Mouse (Mus musculus): ENCODE data around the gene Slc35e3. TPM values are rescaled to one million over a fixed set of nuclear protein-coding genes. Genes with fewer than 3 reads are reported as not detected.

Gene Slc35e3
- total and polyA plus RNA-seq, 3 experiments, result 2.2 to 9.7 (median 5.0) TPM

- in situ Hi-C loops (cut with MboI; ENCODE audit: low pct_ligation_motif_present, low pct_unique_long_range_greater_than_20kb, low sequenced_read_pairs), result no loop called here
- Histone ChIP-seq H3K4me2 (ENCODE audit: insufficient read depth, low read depth, poor library complexity, severe bottlenecking) (no peak overlapping the region), H3K9me3 (replicated peaks; ENCODE audit: low read length) (peaks cover 28% of the 10 kb centered on the region), H3K27ac (ENCODE audit: insufficient read depth, low read depth) (no peak overlapping the region), H3K27me3 (replicated peaks) (no peaks in the 10 kb centered on the region), H3K4me3 (replicated peaks in 1 of 3; ENCODE audit: low read depth in 2 of 3, low read length in 2 of 3, poor library complexity in 1 of 3) (no peak overlapping the region), H3K36me3 (replicated peaks in 1 of 2; ENCODE audit: control insufficient read depth in 1 of 2, insufficient read depth in 1 of 2, low read length in 1 of 2) (peaks cover 64 to 86% of the 10 kb centered on the region in 2 experiments), H3K9ac (ENCODE audit: insufficient read depth, low read depth) (no peak overlapping the region), H3K4me1 (ENCODE audit: control insufficient read depth in 1 of 2, insufficient read depth in 2 of 2) (no peaks in the 10 kb centered on the region), H3K79me2 (replicated peaks; ENCODE audit: control insufficient read depth, extremely low read depth, insufficient read depth, poor library complexity, severe bottlenecking) (no peaks in the 10 kb centered on the region)
- DNase-seq (ENCODE audit: extremely low read depth), result no peak
- TF ChIP-seq HCFC1 (IDR thresholded peaks at IDR 0.05; ENCODE audit: low read depth, low read length), result no peak
- dilution Hi-C loops (cut with MboI; ENCODE audit: extremely low pct_ligation_motif_present, extremely low pct_unique_long_range_greater_than_20kb, low sequenced_read_pairs), result no loop called here
These were observed 7.8 kb upstream of the Slc35e3 start for GRCm38 (mm10) chr10:117753711-117754608.

DNA sequence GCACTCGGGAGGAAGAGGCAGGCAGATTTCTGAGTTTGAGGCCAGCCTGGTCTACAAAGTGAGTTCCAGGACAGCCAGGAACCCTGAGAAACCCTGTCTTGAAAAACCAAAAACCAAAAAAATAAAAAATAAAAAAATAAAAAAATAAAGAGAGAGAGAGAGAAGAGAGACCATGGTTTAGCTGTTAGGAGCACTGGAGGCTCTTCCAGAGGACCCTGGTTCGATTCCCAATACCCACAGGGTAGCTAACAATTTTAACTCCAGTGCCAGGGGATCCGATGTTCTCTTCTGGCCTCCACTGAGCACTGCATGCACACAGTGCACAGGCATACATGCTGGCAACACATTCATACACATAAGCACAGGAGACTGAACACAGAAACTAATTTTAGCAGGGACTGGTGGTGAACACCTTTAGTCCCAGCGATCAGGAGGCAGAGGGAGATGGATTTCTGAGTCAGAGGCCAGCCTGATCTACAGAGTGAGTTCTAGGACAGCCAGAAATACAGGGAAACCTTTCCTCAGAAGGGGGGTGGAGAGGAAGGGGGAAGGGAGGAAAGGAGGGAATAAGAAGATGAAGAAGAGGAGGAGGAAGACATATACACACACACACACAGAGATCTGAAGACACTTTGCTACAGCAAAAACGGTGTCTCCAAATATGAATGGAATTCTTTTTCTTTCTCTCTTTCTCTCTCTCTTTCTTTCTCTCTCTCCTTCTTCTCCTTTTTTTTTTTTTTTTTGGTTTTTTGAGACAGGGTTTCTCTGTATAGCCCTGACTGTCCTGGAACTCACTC is 6.9 kb upstream of the Slc35e3 start:
- H3K36me3 ChIP-seq (replicated peaks in 1 of 2; ENCODE audit: control insufficient read depth in 1 of 2, insufficient read depth in 1 of 2, low read length in 1 of 2), result peaks cover 60 to 87% of the 10 kb centered on the region in 2 experiments
- H3K27me3 ChIP-seq (replicated peaks), result no peaks in the 10 kb centered on the region
- dilution Hi-C loops (cut with MboI; ENCODE audit: extremely low pct_ligation_motif_present, extremely low pct_unique_long_range_greater_than_20kb, low sequenced_read_pairs), result no loop called here
- H3K9ac ChIP-seq (ENCODE audit: insufficient read depth, low read depth), result no peak overlapping the region
- in situ Hi-C loops (cut with MboI; ENCODE audit: low pct_ligation_motif_present, low pct_unique_long_range_greater_than_20kb, low sequenced_read_pairs), result no loop called here
- no peak overlapping the region for H3K27ac ChIP-seq (ENCODE audit: insufficient read depth, low read depth)
- H3K4me3 ChIP-seq (replicated peaks in 1 of 3; ENCODE audit: low read depth in 2 of 3, low read length in 2 of 3, poor library complexity in 1 of 3), result no peak overlapping the region
- TF ChIP-seq UBTF (IDR thresholded peaks at IDR 0.05; ENCODE audit: low read depth, low read length), result no peak
- TF ChIP-seq TBP (conservative IDR thresholded peaks at IDR 0.05; ENCODE audit: low read depth, low read length), result no peak
- no peak for TF ChIP-seq RAD21 (IDR thresholded peaks at IDR 0.05; ENCODE audit: low read depth, low read length)
- no peak for TF ChIP-seq MAZ (IDR thresholded peaks at IDR 0.05; ENCODE audit: low read depth, low read length)
- no peak for TF ChIP-seq JUND (conservative IDR thresholded peaks at IDR 0.05; ENCODE audit: low read depth, low read length)
- no peak for TF ChIP-seq GABPA (IDR thresholded peaks at IDR 0.05; ENCODE audit: insufficient replicate concordance, low read depth, low read length)
- H3K9me3 ChIP-seq (replicated peaks; ENCODE audit: low read length), result peaks cover 34% of the 10 kb centered on the region
- H3K4me2 ChIP-seq (ENCODE audit: insufficient read depth, low read depth, poor library complexity, severe bottlenecking), result no peak overlapping the region
- H3K4me1 ChIP-seq (ENCODE audit: control insufficient read depth in 1 of 2, insufficient read depth in 2 of 2), result no peaks in the 10 kb centered on the region
- no peaks in the 10 kb centered on the region for H3K79me2 ChIP-seq (replicated peaks; ENCODE audit: control insufficient read depth, extremely low read depth, insufficient read depth, poor library complexity, severe bottlenecking)
- no peak for DNase-seq (ENCODE audit: extremely low read depth)

- H3K27ac ChIP-seq (ENCODE audit: insufficient read depth, low read depth), result no peak overlapping the region
- no peak overlapping the region for H3K9ac ChIP-seq (ENCODE audit: insufficient read depth, low read depth)
- dilution Hi-C loops (cut with MboI; ENCODE audit: extremely low pct_ligation_motif_present, extremely low pct_unique_long_range_greater_than_20kb, low sequenced_read_pairs) (no loop called here), in situ Hi-C loops (cut with MboI; ENCODE audit: low pct_ligation_motif_present, low pct_unique_long_range_greater_than_20kb, low sequenced_read_pairs) (no loop called here)
- no peaks in the 10 kb centered on the region for H3K4me1 ChIP-seq (ENCODE audit: control insufficient read depth in 1 of 2, insufficient read depth in 2 of 2)
- H3K4me2 ChIP-seq (ENCODE audit: insufficient read depth, low read depth, poor library complexity, severe bottlenecking), result no peak overlapping the region
- no peaks in the 10 kb centered on the region for H3K27me3 ChIP-seq (replicated peaks)
- DNase-seq (ENCODE audit: extremely low read depth), result no peak
- peaks cover 36% of the 10 kb centered on the region for H3K9me3 ChIP-seq (replicated peaks; ENCODE audit: low read length)
- no peaks in the 10 kb centered on the region for H3K79me2 ChIP-seq (replicated peaks; ENCODE audit: control insufficient read depth, extremely low read depth, insufficient read depth, poor library complexity, severe bottlenecking)
- H3K4me3 ChIP-seq (replicated peaks in 1 of 3; ENCODE audit: low read depth in 2 of 3, low read length in 2 of 3, poor library complexity in 1 of 3), result no peak overlapping the region
- H3K36me3 ChIP-seq (replicated peaks in 1 of 2; ENCODE audit: control insufficient read depth in 1 of 2, insufficient read depth in 1 of 2, low read length in 1 of 2), result peaks cover 56 to 85% of the 10 kb centered on the region in 2 experiments
- no peak for TF ChIP-seq SIN3A (IDR thresholded peaks at IDR 0.05; ENCODE audit: low read length)
- no peak for TF ChIP-seq MAX (IDR thresholded peaks at IDR 0.05; ENCODE audit: low read length)
- TF ChIP-seq USF2 (conservative IDR thresholded peaks at IDR 0.05; ENCODE audit: low read depth, low read length), result no peak
- TF ChIP-seq MYC (IDR thresholded peaks at IDR 0.05; ENCODE audit: low read depth, low read length), result no peak
- no peak for TF ChIP-seq ETS1 (conservative IDR thresholded peaks at IDR 0.05; ENCODE audit: low read depth, low read length)
- no peak for TF ChIP-seq UBTF (IDR thresholded peaks at IDR 0.05; ENCODE audit: low read depth, low read length)
- TF ChIP-seq KAT2A (IDR thresholded peaks at IDR 0.05; ENCODE audit: insufficient replicate concordance, low read length), result no peak
- TF ChIP-seq SMC3 (IDR thresholded peaks at IDR 0.05; ENCODE audit: low read depth, low read length), result no peak
- no peak for TF ChIP-seq MAFK (IDR thresholded peaks at IDR 0.05; ENCODE audit: insufficient replicate concordance, low read length)
- TF ChIP-seq MEF2A (IDR thresholded peaks at IDR 0.05; ENCODE audit: borderline replicate concordance, low read depth, low read length), result no peak
- TF ChIP-seq POLR2A (IDR thresholded peaks at IDR 0.05; ENCODE audit: low read depth, low read length), result no peak
- no peak for TF ChIP-seq CHD1 (IDR thresholded peaks at IDR 0.05; ENCODE audit: low read depth, low read length)
- TF ChIP-seq TCF12 (IDR thresholded peaks at IDR 0.05; ENCODE audit: low read depth, low read length), result no peak
- TF ChIP-seq RAD21 (IDR thresholded peaks at IDR 0.05; ENCODE audit: low read depth, low read length), result no peak
- no peak for TF ChIP-seq ZNF384 (IDR thresholded peaks at IDR 0.05; ENCODE audit: low read depth, low read length)
These were observed 6.2 kb upstream of the Slc35e3 start for GRCm38 (mm10) chr10:117752304-117752821.

Measured in CH12.LX (cell line).